Mouse (Mus musculus) adipocyte (in vitro differentiated cells): ENCODE measurements around the gene Pnpt1.

Experiments used
- DNase-seq: peaks from one replicate; pipeline ENCODE4 v3.0.0-alpha.2; 2016; ENCODE audit warnings: low spot score

Gene Pnpt1

DNA sequence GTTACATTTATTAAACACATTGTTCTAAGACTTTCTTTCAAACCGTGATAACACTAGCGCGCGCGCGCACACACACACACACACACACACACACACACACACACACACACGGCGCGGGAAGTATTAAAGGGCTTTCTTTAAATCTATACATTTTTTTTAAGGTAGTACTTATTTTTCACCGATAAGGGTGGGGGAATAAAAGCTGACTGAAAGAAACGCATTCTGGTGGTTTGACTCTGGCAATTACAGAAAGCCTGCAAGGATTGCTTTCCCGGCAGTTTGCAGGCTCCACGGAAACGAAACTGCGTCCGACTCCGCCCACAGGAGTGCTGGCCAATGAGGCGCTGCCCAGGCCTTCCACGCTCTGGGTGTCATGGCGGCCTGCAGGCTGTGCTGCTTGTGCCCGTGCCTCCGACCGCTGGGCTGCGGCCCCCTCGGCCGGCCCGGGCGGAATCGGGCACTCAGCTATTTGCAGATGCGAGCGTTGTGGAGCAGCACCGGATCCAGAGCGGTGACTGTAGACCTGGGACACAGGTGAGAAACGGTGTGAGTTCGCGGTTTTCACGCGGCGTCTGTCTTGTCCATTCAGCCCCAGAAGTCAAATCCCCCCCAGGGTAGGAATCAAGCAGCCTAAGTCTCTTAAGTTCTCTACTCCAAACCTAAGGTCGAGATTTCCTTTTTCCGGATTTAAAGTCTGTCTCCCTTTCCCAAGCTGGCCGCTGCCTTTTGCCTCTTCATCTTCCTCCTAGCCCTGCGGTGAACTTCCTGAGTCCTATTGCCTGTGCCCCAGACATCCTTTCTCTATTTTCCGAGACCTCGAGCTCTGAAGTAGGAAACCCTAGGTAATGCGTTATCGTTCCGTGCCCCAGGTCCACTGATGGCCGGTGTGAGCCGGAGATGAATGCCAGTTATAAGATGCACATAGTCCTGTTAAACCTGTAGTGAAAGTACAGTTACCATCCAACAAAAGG is at the start of gene Pnpt1:
TSS of gene Pnpt1 (plus strand) at position 360 of the 971 bp plus-strand sequence.
- peak; percentile 92 for DNase-seq

DNA sequence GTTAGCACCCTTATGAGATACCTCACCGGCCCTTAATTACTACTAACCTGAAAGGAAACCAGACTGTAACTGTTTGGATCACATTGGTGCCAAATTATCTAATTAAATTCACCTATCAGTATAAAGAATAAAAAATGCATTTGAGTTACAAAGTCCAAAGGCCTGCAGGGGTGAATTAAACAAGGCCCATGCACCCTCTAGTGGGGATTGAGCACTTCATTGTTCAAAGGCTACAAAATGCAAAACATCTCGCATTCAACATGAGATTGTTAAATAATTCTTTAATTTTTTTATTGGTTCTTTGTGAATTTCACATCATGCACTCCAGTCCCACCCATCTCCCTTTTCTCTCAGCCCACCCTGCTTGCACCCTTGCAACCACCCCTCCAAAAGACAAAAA is 38.1 kb upstream of the Pnpt1 start:
- peak; percentile 13 for DNase-seq

DNA sequence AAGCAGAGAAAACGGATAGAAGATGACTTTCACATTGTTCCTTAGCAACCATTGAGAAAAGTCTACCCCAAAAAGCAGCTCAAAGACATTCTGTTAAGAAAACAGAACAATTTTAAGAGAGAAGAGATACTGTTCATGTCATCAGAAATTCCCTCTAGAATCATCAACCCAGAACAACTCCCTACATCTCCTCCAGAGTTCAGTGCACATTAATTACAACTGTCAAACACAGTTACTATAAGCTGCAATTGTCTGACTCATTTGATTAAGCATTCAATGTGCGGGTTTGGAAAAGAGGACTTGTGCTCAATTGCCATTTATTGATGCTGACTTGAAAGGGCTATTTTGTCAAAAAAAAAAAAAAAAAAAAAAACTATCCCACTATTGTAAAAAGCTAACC is 31.6 kb upstream of the Pnpt1 start:
- DNase-seq: no peak

DNA sequence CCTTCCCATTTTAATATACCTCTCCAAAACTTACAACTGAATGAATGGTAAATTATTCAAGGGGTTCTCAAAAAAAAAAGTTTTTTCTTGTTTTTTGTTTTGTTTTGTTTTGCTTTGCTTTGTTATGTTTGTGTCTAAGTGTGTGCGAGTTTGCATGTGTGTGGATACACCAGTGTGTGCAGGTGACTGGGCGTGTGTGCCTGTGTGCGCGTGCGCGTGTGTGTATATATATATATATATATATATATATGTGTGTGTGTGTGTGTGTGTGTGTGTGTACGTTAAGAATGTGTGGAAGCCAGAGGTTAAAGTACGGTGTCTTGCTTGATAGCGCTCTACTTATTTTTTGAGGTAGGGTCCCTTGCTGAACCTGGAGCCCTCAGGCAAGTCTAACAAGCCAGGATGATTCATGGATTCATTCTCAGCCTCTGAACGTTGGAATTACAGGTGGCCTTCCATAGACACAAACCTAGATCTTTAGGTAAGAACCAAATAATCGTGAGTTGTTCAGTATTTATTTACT is 621 bp upstream of the Pnpt1 start:
- no peak for DNase-seq

DNA sequence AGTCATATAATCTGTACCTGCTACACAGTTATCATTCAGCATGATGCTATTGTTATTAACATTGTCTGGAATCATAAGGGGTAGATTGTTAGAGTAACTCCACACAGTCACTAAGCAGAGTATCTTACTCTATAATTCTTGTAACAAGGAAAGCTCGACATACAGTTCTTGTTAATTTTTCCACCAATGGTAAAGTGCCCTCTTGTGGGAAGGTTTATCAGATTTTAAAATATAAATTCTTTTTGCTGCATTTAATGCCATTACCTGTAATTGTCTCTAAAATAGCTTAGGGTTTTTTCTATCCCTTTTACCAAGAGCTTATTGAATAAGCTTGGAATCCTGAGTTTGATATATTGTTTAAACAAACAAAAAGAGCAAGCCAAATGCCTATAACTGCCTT is 10.1 kb downstream of the Pnpt1 start:
- DNase-seq: no peak

DNA sequence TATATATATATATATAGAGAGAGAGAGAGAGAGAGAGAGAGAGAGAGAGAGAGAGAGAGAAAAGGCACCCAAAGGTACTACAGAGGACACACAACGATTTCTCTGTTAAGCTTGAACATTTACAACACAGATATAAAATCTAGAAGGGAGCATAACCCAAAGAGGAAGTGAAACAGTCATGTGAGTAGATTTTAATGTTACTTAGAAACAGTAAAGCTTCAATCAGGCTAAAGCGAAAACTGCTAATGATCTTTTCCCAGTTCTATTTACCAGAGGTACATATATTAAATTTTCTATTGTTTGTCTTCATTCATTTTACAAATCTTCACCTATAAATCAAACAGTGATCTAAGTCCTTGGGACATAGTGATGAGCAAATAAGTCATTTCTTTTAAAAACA is 18.4 kb downstream of the Pnpt1 start:
- no peak for DNase-seq

DNA sequence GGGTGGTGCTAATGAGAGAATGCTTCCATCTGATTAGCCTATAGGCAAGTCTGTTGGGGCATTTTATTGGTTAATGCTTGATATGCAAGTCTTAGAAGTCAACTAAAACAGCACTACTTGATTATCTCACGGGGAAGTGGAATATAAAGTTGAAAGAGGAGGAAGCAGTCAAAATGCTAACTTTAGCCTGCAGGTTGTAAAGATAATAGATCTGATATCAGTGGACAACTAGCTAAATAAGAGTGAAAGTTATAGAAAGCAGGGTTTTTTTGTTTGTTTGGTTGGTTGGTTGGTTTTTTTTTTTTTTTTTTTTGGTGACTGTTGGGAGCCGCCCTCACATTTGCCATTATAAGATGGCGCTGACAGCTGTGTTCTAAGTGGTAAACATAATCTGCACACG is 33.0 kb downstream of the Pnpt1 start:
- no peak for DNase-seq

DNA sequence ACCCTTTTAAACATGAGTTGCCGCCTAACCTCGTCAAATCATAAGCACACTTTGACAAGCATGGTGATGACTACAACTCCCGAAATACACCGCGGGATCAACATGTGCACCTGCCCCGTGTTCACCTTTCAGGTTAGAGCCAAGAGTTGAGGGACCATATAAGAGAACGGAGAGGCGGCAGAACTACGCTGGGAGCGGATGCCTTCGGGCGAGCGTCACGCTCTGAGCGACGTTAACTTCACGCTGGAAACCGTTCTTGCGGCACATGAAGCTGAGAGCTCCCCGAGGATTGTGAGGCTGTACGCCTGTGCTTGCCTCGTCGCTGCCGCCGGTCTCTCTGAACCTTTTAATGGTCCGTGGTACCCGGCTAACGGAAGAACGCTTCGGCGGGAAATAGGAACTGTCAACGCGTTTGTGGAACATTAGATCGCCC is 41.4 kb downstream of the Pnpt1 start:
- peak; percentile 44 for DNase-seq

DNA sequence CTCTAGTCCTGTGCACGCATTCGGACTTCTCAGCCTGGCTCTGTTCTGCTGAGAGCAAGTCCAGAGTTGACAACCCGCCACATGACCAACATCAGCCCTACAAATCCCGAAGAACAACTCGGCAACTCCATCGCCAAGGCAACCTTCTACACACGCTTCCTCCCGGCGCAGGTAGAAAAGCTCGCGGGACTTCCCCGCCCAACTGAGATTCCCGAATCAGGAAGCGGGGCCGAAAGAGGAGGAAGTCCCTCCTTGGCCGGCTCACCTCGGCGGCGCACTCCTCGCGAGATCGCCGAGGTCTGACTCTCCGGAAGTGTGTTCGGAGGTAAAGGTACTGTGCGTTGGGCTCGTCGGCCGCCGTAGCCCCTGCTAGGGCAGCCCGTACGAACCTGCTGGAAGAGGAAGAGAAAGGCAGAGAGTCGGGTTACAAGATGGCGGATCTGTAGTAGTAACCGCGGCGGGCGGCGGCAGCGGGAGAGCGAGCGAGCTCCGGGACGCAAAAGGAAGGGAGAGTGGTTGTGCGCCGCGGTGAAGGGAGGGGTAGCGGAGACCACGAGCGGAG is 42.1 kb downstream of the Pnpt1 start, which contains the start of gene Ppp4r3b:
TSS of gene Ppp4r3b (plus strand) at position 328 of the 562 bp plus-strand sequence.
- peak; percentile 98 for DNase-seq

DNA sequence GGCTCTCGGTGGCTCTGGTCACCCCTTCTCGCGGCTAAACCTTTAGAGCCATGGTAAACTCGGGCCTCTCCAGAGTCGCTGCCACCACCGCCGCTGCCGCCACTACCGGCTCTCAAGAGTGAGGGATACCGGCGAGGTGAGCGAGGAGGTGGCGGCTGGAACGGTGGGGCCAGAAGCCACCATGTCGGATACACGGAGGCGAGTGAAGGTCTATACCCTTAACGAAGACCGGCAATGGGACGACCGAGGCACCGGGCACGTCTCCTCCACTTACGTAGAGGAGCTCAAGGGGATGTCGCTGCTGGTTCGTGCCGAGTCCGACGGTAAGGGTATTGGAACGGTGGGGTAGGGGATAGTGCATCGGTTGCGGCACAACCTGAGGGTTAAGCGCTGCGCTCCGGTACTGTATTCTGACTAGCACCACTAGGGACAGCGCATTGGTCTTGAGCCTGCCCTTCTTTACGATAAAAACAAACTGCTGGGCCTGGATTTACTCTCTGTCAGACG is 42.6 kb downstream of the Pnpt1 start:
- DNase-seq: peak; percentile 86

DNA sequence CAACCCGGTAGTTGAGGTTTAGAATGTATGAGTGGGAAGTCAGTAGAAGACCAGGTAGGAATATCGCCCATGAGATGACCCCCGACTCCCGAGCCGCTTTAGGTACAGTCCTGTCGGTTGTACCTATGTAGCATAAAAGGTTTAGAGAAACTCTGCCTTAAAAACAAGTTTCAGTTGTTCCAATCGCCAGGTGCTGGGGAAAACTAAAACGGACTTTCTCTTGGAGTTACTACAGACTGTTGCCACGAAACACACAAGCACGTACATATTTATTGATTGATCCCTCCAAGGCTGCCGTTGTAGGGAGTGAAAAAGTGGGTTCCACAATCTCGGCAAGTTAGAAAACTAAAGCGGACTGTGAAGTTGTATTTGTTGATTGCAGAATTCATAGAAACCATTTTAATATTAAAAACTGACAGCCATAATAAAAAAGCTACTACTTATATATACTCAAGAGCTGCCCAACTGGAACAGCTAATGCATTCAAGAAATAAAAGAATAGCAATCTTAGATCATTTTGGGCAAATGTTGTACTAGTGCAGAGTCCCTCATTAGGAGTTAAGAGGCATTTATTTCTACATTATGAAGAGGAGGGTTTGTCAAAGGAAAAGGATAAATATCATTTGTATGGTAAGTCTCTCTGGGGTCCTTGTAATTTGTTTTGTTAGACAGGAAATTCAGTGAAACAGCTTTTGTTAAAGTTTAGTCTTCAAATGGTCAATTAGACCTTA is 43.3 kb downstream of the Pnpt1 start:
- peak; percentile 26 for DNase-seq

DNA sequence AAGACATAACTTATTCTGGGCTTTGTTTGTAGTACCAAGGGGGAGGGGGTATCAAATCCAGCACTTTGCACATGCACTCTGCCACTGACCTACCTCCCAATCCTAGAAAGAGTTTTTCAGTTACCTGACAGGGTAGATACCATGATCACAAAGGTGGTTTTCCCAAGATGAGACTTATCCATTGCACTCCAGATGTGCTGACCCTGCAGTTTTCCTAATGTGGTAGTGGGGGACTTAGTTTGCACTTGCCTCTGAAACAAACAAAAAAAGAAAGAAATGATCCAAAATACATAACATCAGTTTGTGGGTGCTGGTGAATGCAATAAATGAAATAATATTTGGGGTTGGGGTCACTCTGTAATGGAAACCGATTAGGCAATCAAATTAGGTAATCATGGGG is 48.8 kb downstream of the Pnpt1 start:
- DNase-seq: no peak

DNA sequence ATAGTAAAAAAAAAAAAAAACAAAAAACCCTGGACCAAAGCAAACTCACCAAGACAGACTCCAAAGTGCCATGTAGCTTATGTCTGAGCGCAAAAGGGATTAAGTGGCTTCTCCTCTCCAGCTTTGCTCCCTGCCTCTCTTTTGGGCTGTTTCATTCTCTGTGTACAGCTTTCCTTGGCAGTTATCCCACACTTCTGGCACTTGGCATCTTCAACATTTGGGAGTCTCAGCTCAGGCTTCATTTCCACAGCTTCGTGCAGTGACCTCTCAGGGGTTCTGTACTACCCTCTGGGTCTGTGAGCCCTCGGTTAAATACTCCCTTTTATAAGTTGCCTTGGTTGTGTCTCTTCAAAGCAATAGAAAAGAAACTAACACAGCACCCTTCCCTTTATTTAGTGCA is 50.1 kb downstream of the Pnpt1 start:
- peak; percentile 92 for DNase-seq

DNA sequence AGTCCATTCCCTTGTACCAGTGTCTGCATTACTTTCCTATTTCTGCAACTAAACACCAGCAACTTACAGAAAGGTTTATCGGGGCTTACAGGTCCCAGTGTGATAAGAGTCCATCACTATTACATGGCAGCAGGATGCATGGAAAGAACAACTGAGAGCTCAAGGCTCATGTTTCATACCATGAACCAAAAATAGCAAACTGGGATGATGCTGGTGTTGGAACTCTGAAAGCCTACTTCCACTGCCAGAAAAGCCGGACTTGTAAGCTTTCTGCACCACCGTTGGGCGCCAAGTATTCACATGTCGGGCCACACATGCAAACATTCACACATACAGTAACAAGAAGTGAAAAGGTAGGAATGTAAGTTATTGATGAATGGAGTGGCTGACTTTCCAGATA is 51.2 kb downstream of the Pnpt1 start:
- no peak for DNase-seq

DNA sequence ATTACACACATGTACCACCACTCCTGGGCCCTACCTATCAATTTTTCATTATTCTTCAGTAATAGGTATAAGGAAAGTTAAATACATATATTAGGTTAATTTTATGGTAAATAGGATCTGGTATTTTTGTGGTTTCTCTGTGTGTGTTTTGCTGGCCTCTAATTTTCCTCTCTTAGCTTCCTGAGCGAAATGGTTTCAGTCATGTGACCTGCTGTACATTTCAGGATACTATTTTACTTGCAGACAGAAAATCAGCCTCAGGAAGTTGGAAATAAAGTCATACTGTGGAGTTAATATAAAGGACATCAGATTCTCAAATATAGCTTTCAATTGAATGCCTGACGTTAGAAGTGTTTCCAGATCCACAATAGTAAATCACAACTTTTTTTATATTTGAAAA is 58.4 kb downstream of the Pnpt1 start:
- no peak for DNase-seq

DNA sequence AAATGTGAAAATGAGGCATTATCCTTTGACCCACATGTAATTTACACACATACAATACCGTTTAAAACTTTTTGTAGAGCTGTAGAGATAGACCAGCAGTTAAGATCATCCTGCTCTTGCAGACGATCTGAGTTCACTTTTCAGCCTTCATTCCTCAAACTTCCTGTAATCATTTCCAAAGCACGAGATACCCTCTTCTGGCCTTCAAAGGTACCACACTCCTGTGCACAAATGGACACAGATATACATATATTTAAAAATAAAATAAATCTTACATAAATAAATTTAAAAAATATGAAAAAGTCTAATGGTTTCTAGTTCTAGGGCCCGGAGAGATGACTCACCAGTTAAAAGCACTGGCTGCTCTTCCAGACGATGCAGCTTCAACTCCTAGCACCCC is 73.1 kb downstream of the Pnpt1 start:
- peak; percentile 14 for DNase-seq

DNA sequence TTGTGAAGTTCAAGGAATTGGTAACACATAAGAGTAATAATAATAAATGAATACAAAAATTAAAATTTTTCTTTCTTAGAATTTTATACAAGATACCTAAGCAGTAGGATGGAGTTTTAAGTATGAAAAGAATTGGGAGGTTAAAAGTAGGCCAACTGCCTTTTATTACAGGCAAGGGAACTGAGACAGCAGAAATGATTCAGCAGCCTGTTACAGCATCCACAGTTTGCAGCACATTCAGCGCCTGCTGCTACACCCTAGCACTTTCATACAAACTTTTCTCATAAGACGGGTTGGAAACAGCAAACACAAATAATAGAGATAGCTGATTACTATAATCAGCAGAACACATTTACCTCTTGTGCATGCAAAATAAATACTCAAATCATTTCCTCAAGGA is 79.2 kb downstream of the Pnpt1 start:
- no peak for DNase-seq
